Mouse (Mus musculus): ENCODE data around the gene Npr3. TPM values are rescaled to one million over a fixed set of nuclear protein-coding genes. Genes with fewer than 3 reads are reported as not detected.
A peak's percentile ranks its signal among the peaks of the same experiment; 100 is the strongest.

Gene Npr3
- polyA plus RNA-seq (2016; fragmentation: Nextera tagmentation; extraction: Ambion mirVana): 5.3 and 5.5 TPM in 2 replicates

DNA sequence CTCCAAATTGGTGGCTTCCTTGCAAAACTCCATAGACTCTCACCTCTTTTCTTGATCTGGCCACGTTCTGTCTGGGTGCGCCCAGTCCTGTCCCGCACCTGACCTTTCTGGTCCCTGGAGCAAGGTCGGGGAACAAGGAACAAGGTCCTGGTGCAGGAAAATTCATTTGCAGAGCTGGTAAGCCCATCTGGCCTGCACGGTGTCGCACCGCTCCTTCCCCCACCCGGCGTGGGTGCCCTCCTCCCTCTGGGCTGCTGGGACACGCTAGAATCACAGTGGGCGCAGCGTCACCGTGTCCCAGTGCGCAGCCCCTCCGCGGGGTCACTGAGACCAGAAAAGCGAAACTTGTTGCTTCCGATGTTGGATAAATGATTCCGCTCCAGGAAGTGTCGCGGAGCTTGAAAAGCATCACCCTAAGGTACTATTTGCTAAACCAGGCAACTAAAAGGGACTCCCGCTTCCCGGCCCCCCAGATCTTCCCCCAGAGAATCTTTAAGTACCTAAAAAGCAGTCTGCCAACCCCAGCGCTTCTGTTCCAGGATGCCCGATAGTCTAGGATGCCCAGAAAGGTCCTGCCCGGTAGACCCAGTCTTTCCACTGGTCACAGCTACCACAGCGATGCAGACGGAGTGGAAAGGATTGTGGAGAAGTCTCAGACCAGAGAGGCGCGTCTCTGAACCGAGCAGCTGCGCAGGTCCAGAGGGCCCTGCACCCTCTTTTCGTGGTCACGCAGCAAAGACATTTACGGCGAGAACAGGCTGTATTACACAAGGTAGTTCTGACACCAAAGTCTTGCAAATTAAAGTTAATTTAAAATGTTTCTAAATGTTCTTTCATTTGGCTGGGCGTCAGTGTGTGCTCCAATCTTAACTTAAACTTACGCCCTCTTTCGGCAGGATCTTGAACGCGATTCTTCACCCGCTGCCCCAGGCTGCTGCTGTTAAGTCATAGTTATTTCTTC, at the start of gene Npr3:
Npr3 (minus strand) TSS at position 717 of the 961 bp plus-strand sequence.
- Histone ChIP-seq H3K4me2 (replicated peaks) (peak within 1 kb of the TSS; percentile 78), H3K9ac (0 out of 2 replicates have a peak within 1 kb of the TSS, but pooled peaks have one; percentile 13), H3K4me3 (peak within 1 kb of the TSS; percentile 51), H3K9me3 (replicated peaks) (no peaks in the 10 kb centered on the region), H3K27ac (no peak within 1 kb of the TSS), H3K27me3 (peaks cover 56% of the 10 kb centered on the region), H3K36me3 (no peaks in the 10 kb centered on the region), H3K4me1 (peaks cover 38% of the 10 kb centered on the region)
- WGBS: under 1% methylated on average over 42 of the region's 42 CpGs
- ATAC-seq (ENCODE audit: low FRiP score): peak; percentile 41

DNA sequence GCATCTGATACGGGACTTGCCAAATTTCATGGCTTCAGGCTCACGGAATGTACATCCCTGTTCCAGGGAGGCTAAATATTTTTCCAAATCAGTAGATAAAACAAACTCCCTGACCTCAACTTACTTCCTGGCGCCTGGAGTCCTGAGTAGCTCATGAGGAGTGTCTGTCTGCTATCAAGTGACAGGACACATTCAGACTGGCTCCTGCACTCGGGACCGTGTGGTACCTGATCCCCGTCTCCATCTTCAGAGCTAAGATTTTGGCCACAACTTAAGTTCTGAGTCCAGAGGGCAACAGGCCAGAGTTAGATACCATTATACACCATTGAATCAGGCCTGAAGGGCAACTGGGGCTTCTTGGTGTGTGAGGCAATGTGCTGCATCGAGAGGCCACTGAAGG, 49.0 kb upstream of the Npr3 start:
- WGBS: 86% methylated on average over 7 of the region's 7 CpGs
- ATAC-seq (ENCODE audit: low FRiP score): no peak
- Histone ChIP-seq H3K4me2 (replicated peaks) (no peak overlapping the region), H3K9ac (no peak overlapping the region), H3K4me1 (no peaks in the 10 kb centered on the region), H3K4me3 (no peak overlapping the region), H3K27me3 (no peaks in the 10 kb centered on the region), H3K27ac (no peak overlapping the region), H3K36me3 (no peaks in the 10 kb centered on the region), H3K9me3 (replicated peaks) (no peaks in the 10 kb centered on the region)

DNA sequence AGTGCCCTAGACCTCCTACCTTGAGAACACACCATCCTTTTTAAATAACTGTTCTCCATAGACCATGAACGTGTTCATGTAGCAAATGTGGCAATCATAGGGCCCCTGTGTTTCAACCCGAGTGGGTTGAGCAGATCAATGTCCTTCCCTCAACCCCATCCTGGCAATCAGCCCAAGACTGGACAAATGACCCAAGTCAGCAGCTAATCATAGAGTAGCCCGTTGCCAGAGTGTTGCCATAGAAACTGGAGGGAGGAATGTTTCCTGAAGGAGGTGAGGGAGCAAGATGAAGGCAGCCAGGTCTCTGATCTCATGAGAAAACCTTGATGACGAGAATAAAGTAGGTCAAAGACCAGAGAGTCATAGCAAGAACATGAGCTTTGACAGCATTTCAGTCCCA, 47.1 kb upstream of the Npr3 start:
- 64% methylated on average over 4 of the region's 4 CpGs for WGBS

DNA sequence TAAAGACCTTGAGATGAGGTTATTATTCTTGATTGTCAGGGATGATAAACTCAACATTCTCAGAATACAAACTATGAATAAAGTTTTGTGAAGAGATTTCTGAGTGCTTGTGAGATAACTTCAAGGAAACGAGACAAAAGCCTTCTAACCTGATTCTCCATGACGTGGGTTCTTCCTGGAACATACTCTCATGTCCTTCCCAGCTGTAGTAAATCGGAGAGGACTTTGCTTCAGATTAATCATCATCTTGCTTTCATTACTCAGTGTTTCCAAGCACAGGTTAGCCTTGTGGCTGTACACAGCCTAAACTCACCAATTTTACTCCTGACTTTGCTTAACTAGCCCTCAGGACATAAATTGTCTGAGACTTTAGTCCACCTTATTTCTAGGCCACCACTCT, 45.1 kb upstream of the Npr3 start:
- H3K27me3 ChIP-seq: no peaks in the 10 kb centered on the region
- 84% methylated on average over 3 of the region's 3 CpGs for WGBS
- no peak for ATAC-seq (ENCODE audit: low FRiP score)
- H3K4me2 ChIP-seq (replicated peaks): no peak overlapping the region
- H3K9ac ChIP-seq: no peak overlapping the region
- no peak overlapping the region for H3K4me3 ChIP-seq
- H3K4me1 ChIP-seq: no peaks in the 10 kb centered on the region
- H3K9me3 ChIP-seq (replicated peaks): no peaks in the 10 kb centered on the region
- no peaks in the 10 kb centered on the region for H3K36me3 ChIP-seq
- H3K27ac ChIP-seq: no peak overlapping the region

More for the DNA sequence above, 47.1 kb upstream of the Npr3 start:
- Histone ChIP-seq H3K4me1 (no peaks in the 10 kb centered on the region), H3K36me3 (no peaks in the 10 kb centered on the region), H3K27me3 (no peaks in the 10 kb centered on the region), H3K9me3 (replicated peaks) (no peaks in the 10 kb centered on the region), H3K9ac (no peak overlapping the region), H3K4me2 (replicated peaks) (no peak overlapping the region), H3K27ac (no peak overlapping the region), H3K4me3 (no peak overlapping the region)
- no peak for ATAC-seq (ENCODE audit: low FRiP score)

DNA sequence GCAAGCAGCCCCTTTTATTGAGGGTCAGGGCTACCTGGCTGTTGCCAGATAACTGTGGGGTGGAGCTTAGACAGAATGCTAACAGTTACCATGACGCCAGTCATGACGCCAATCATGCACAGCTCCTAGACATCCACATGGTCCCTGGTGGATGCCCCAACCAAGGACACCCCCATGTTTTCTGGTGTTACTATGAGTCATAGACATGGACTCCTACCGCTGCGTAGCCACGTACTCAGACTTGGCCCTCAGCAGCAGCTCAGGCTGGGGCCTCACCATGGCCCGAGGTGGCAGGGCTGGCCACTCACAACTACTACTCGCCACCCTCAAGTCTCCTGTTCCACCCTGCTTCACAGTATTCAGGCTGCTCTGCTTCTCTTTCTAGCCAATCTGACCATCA, 44.1 kb upstream of the Npr3 start:
- H3K4me2 ChIP-seq (replicated peaks): no peak overlapping the region
- no peaks in the 10 kb centered on the region for H3K27me3 ChIP-seq
- H3K9ac ChIP-seq: no peak overlapping the region
- H3K4me1 ChIP-seq: no peaks in the 10 kb centered on the region
- ATAC-seq (ENCODE audit: low FRiP score): no peak
- H3K36me3 ChIP-seq: no peaks in the 10 kb centered on the region
- no peak overlapping the region for H3K4me3 ChIP-seq
- no peaks in the 10 kb centered on the region for H3K9me3 ChIP-seq (replicated peaks)
- no peak overlapping the region for H3K27ac ChIP-seq
- 89% methylated on average over 7 of the region's 7 CpGs for WGBS

DNA sequence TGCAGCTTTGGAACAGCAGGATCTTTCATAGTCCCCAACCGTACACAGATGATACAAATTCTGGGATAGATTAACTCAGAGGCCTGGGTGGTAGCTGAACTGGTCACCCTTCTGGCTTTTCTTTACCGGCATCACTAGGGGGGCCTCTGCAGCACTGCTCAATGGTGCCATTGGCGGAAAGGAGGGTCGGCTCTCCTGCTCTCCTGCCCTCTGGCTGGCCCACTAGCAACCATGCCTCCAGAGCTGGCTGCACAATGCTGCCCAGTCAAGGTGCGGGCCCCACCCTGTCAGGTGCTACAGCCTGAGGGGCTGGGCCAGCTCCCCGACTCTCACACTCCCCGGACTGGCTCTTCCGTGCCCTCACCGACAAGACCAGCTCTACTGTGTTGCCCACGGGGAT, 43.1 kb upstream of the Npr3 start:
- WGBS: 93% methylated on average over 10 of the region's 10 CpGs
- H3K9ac ChIP-seq: no peak overlapping the region
- no peak overlapping the region for H3K4me3 ChIP-seq
- no peak overlapping the region for H3K27ac ChIP-seq
- no peaks in the 10 kb centered on the region for H3K27me3 ChIP-seq
- no peak overlapping the region for H3K4me2 ChIP-seq (replicated peaks)
- no peaks in the 10 kb centered on the region for H3K4me1 ChIP-seq
- ATAC-seq (ENCODE audit: low FRiP score): no peak
- H3K9me3 ChIP-seq (replicated peaks): no peaks in the 10 kb centered on the region
- no peaks in the 10 kb centered on the region for H3K36me3 ChIP-seq

DNA sequence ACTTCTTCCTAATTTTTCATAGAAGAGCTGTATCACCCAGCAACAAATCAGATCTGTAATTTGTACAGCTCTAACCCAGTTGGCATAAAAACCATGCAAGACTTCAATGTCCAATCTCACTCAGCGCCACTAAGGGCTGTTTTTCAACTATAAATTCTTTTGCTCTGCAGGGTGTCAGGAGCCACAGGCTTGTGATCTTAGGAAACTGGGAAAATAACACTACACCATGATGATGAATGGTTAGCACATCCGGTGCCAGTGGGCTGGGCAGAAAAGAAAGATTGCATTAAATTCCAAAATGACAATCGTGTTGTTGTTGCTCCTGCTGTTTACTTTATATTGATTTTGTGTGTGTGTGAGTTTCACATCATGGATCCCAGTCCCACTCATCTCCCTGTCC, 42.4 kb upstream of the Npr3 start:
- H3K36me3 ChIP-seq: no peaks in the 10 kb centered on the region
- no peak for ATAC-seq (ENCODE audit: low FRiP score)
- no peak overlapping the region for H3K27ac ChIP-seq
- no peaks in the 10 kb centered on the region for H3K4me1 ChIP-seq
- no peaks in the 10 kb centered on the region for H3K9me3 ChIP-seq (replicated peaks)
- H3K4me3 ChIP-seq: no peak overlapping the region
- H3K4me2 ChIP-seq (replicated peaks): no peak overlapping the region
- WGBS: 88% methylated on average over 3 of the region's 3 CpGs
- H3K27me3 ChIP-seq: no peaks in the 10 kb centered on the region
- H3K9ac ChIP-seq: no peak overlapping the region

DNA sequence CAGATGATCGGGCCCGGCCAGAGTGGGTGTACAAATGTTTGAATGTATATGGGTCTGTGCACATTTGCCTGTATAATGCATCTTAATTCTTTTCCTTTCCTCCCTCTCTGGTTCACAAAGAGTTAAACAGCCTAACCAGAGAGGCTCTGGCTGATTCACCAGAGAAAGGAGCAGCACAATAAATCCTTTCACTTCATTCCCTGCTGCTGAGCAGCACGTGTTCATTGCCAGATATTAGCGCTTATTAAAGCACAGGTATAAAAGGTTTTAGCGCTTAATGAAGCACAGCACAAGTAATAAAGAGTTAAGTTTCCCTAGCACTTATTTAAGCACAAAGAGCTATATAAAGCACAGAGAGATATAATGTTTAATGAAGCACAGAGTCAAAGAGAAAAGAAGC, 33.8 kb upstream of the Npr3 start:
- no peak overlapping the region for H3K27ac ChIP-seq
- H3K36me3 ChIP-seq: no peaks in the 10 kb centered on the region
- H3K4me2 ChIP-seq (replicated peaks): no peak overlapping the region
- 50% methylated on average over 5 of the region's 5 CpGs for WGBS
- H3K27me3 ChIP-seq: no peaks in the 10 kb centered on the region
- H3K4me1 ChIP-seq: 0 out of 2 replicates have a peak, but pooled peaks cover 3% of the 10 kb centered on the region
- no peak for ATAC-seq (ENCODE audit: low FRiP score)
- no peaks in the 10 kb centered on the region for H3K9me3 ChIP-seq (replicated peaks)
- H3K9ac ChIP-seq: no peak overlapping the region
- H3K4me3 ChIP-seq: no peak overlapping the region

DNA sequence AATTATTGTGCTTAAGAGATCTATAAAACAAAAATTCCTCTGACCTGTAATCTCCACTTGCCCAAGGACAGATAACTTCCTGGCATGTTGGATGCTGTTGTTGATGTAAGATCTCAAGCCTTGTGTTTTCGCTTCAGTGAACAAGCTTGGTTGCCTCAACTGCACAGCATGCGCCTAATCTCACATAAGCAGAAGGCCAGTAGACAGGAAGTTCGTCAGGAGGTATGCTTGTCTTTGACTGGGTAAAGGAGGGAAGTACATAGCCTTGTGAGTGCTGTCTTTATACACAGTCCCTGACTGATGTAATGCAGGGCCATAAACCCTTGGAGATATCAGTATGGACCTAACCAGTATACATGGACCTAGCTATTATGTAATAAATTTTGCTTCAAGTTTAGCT, 20.7 kb upstream of the Npr3 start:
- Histone ChIP-seq H3K27me3 (no peaks in the 10 kb centered on the region), H3K4me1 (no peaks in the 10 kb centered on the region), H3K9ac (no peak overlapping the region), H3K9me3 (replicated peaks) (no peaks in the 10 kb centered on the region), H3K4me2 (replicated peaks) (no peak overlapping the region), H3K4me3 (no peak overlapping the region), H3K36me3 (no peaks in the 10 kb centered on the region), H3K27ac (no peak overlapping the region)
- ATAC-seq (ENCODE audit: low FRiP score): no peak
- 83% methylated on average over 3 of the region's 3 CpGs for WGBS

DNA sequence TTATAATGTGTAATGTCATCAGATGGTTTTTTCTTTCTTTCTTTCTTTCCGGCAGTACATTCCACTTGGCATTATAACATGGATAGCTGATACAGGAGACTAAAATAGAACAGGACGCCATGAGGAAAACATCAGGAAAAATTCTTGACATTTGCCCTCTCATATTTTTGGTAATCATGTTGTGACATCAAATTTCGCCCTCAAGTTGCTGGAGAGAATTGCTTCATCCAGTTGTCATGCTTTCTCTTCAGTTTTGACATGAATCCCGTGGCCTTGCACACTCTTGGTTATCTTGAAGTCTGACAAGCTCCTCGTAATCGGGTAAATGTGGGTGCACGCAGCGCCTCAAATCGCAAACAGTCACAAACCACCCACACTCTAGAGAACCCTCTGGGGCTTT, 7.0 kb upstream of the Npr3 start:
- no peak overlapping the region for H3K4me3 ChIP-seq
- no peaks in the 10 kb centered on the region; the same call in 1 of the 2 replicates for H3K27me3 ChIP-seq
- H3K4me2 ChIP-seq (replicated peaks): no peak overlapping the region
- ATAC-seq (ENCODE audit: low FRiP score): no peak
- no peaks in the 10 kb centered on the region for H3K36me3 ChIP-seq
- WGBS: 85% methylated on average over 9 of the region's 9 CpGs
- no peak overlapping the region for H3K9ac ChIP-seq
- H3K27ac ChIP-seq: no peak overlapping the region
- no peaks in the 10 kb centered on the region for H3K9me3 ChIP-seq (replicated peaks)
- H3K4me1 ChIP-seq: no peaks in the 10 kb centered on the region

DNA sequence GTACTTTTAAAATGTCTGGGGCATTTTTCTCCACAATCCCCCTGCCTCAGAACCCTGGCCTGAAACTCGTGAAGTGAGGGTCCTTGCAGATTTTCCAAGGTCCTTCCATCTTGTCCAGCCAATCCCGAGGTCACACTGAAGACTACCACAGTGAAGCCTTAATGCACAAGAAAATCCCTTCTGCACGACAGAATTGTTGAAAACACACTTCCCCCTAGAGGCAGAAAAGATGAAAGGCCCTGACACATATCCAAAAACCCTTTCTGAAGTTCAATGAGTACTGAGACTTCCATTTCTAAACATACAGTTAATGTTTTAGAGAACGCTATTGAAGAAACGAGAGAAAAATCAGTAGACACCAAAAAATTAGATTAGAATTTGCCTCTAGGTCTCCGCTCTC, 2.8 kb upstream of the Npr3 start:
- Histone ChIP-seq H3K9me3 (replicated peaks) (no peaks in the 10 kb centered on the region), H3K4me2 (replicated peaks) (no peak overlapping the region), H3K27ac (no peak overlapping the region), H3K9ac (no peak overlapping the region), H3K36me3 (no peaks in the 10 kb centered on the region), H3K27me3 (peaks cover 28% of the 10 kb centered on the region), H3K4me1 (peaks cover 19% of the 10 kb centered on the region), H3K4me3 (no peak overlapping the region)
- ATAC-seq (ENCODE audit: low FRiP score): no peak
- WGBS: 45% methylated on average over 6 of the region's 6 CpGs

DNA sequence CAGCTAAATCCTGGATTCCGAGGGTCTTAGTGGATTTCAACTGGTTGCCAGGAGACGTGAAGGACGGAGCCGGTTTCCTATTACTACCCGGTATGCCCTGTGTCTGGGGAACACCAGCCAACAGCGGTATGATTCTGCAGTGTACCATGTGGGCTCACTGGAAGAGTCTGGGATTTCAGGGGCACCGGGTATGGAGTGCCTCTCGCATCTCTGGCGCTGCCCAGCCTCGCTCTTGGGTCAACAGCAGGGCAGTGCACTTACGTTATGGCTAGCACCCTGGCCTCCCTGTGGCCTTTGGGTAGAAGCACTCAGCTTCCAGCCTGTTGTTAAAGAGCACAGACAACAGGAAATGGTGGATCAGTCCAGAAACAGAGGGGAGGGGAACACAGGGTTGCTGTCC, 1.1 kb upstream of the Npr3 start:
- Histone ChIP-seq H3K36me3 (no peaks in the 10 kb centered on the region), H3K9me3 (replicated peaks) (no peaks in the 10 kb centered on the region), H3K9ac (no peak overlapping the region), H3K4me2 (replicated peaks) (peak overlapping the region; percentile 34), H3K4me1 (peaks cover 36% of the 10 kb centered on the region), H3K27me3 (peaks cover 46% of the 10 kb centered on the region), H3K27ac (no peak overlapping the region), H3K4me3 (no peak overlapping the region)
- 7% methylated on average over 11 of the region's 11 CpGs for WGBS
- ATAC-seq (ENCODE audit: low FRiP score): no peak
